Mouse (Mus musculus): ENCODE measurements around the gene Desi2. TPM values are rescaled to one million over a fixed set of nuclear protein-coding genes. Genes with fewer than 3 reads are reported as not detected.
"Not testable (repeated sequence)": the region's sequence is repeated elsewhere in the genome, so short reads cannot be mapped to it uniquely, and the experiment has no call there.

Desi2 gene
- polyA plus RNA-seq, 1 experiment = 11.4 TPM

DNA sequence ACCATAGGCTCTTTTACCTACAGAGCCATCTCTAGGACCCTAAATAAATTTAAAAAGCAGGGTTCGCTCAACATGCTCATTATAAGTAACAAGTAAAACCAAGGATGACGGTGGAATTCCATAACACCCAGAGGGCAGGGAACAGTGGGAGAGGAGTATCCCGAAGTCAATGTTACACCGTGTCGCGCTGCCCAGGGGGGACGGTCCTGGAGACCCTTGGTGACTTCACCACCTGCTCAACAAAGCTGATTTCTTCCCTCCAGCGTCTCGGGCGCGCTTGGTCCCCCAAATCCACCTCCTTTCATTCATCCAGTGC is 88.5 kb downstream of the Desi2 start:
- H3K4me2 ChIP-seq (ENCODE audit: low read depth) = peak overlapping the region; percentile 2
- no peaks in the 10 kb centered on the region for H3K36me3 ChIP-seq (ENCODE audit: control insufficient read depth, insufficient read depth)
- H3ac ChIP-seq (ENCODE audit: control insufficient read depth, insufficient read length) = no peak overlapping the region
- no peaks in the 10 kb centered on the region for H3K27me3 ChIP-seq (ENCODE audit: control insufficient read depth, insufficient read depth, insufficient read length)
- no peak overlapping the region for H3K4me3 ChIP-seq
- no peak for TF ChIP-seq SRF (IDR thresholded peaks at IDR 0.05; ENCODE audit: control insufficient read depth, insufficient read length, low read depth)
- no peak for TF ChIP-seq USF1 (IDR thresholded peaks at IDR 0.05; ENCODE audit: low read depth)
- no peak for TF ChIP-seq CEBPB (IDR thresholded peaks at IDR 0.05; ENCODE audit: insufficient read depth, poor library complexity, severe bottlenecking)
- TF ChIP-seq TCF3 (IDR thresholded peaks at IDR 0.05; ENCODE audit: insufficient read length, low read depth) = no peak
- TF ChIP-seq MYOG (IDR thresholded peaks at IDR 0.05; ENCODE audit: control insufficient read depth in 1 of 3, insufficient read depth in 1 of 3, insufficient read length in 2 of 3, low read depth in 2 of 3) = no peak
- no peak for TF ChIP-seq TCF12 (IDR thresholded peaks at IDR 0.05; ENCODE audit: insufficient read depth, poor library complexity, severe bottlenecking)
- no peak for TF ChIP-seq POLR2A (IDR thresholded peaks at IDR 0.05; ENCODE audit: insufficient read length, low read depth)
- TF ChIP-seq MAX (IDR thresholded peaks at IDR 0.05; ENCODE audit: low read depth) = no peak
- H3K79me2 ChIP-seq (ENCODE audit: control insufficient read depth, insufficient read depth) = no peaks in the 10 kb centered on the region

DNA sequence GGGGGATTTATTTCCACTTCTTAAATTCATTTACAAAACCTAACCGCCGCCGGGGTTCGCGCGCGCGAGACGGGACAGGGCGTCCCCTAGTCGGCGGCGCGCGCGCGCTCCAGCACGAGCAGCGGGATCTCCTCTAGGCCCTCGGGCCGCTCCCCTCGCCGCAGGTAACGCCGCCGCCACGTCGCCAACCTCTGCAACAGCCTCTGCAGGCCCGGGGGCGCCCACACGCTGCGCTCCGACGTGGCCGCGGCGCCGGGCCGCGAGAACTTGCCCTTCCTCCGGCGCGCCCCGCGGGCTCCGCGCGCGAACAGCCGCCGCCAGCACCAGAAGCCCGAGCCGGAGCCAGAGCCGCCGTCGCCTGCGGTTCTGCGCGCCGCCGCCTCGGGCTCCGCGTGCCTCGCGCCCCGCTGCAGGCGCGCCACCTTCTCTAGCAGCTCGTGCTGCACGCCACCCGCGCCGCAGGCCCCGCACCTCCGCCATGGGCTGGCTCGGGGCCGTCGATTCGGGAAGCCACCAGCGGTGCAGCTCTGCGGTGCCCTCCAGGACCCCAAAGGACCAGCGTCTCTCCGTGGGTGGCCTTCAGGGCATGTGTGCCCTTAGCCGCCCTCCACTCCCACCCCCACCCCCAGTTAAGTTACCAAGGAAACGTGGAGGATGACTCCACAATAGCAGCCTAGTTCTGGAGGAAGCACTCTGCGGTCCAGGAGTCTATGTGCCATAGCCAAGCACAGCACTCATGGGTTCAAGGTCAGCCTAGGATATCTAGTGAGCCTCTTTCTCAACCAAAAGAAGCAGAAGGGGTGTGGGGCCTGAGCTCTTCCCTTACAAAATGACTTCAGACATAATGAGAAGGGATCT is 89.1 kb downstream of the Desi2 start:
- TF ChIP-seq TCF12 (IDR thresholded peaks at IDR 0.05; ENCODE audit: insufficient read depth, poor library complexity, severe bottlenecking) = no peak
- TF ChIP-seq MYOG (IDR thresholded peaks at IDR 0.05; ENCODE audit: control insufficient read depth in 1 of 3, insufficient read depth in 1 of 3, insufficient read length in 2 of 3, low read depth in 2 of 3) = no peak
- TF ChIP-seq MYOD1 (IDR thresholded peaks at IDR 0.05; ENCODE audit: control insufficient read depth in 1 of 3, insufficient read length in 2 of 3, low read depth in 2 of 3) = no peak
- TF ChIP-seq POLR2A (IDR thresholded peaks at IDR 0.05; ENCODE audit: insufficient read length, low read depth) = no peak
- no peak for TF ChIP-seq POLR2AphosphoS2 (IDR thresholded peaks at IDR 0.05; ENCODE audit: insufficient read length, low read depth)
- TF ChIP-seq E2F4 (IDR thresholded peaks at IDR 0.05; ENCODE audit: insufficient read depth) = no peak
- TF ChIP-seq CEBPB (IDR thresholded peaks at IDR 0.05; ENCODE audit: insufficient read depth, poor library complexity, severe bottlenecking) = no peak
- no peak for TF ChIP-seq SRF (IDR thresholded peaks at IDR 0.05; ENCODE audit: control insufficient read depth, insufficient read length, low read depth)
- no peak for TF ChIP-seq REST (IDR thresholded peaks at IDR 0.05; ENCODE audit: insufficient read depth, insufficient read length)
- no peak for TF ChIP-seq MAX (IDR thresholded peaks at IDR 0.05; ENCODE audit: low read depth)
- TF ChIP-seq USF1 (IDR thresholded peaks at IDR 0.05; ENCODE audit: low read depth) = no peak
- TF ChIP-seq TCF3 (IDR thresholded peaks at IDR 0.05; ENCODE audit: insufficient read length, low read depth) = no peak
- no peaks in the 10 kb centered on the region for H3K27me3 ChIP-seq (ENCODE audit: control insufficient read depth, insufficient read depth, insufficient read length)
- H3K4me3 ChIP-seq = no peak overlapping the region
- no peaks in the 10 kb centered on the region for H3K36me3 ChIP-seq (ENCODE audit: control insufficient read depth, insufficient read depth)
- H3K4me2 ChIP-seq (ENCODE audit: low read depth) = peak overlapping the region; percentile 2
- no peak overlapping the region for H3ac ChIP-seq (ENCODE audit: control insufficient read depth, insufficient read length)
- H3K79me2 ChIP-seq (ENCODE audit: control insufficient read depth, insufficient read depth) = no peaks in the 10 kb centered on the region

DNA sequence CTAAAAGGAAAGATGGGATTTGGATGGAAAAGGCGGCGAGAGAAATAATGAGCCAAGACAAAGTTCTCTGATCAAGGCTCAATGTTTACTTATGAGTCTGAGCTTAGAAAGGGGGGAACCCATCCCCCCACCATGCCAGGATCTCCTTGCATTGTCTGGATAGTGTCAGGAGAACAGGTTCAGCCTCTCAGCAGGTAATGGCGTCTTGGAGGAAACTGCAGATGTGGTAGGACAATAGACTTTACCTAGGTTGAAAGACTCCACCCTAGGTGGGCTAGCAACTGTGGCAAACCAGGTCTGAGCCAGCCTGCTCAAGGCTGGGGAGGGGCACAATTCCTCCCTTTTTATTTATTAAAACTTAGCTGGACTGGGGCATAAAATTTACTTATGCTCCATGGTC is 96.1 kb downstream of the Desi2 start:
- not testable (repeated sequence) for H3K79me2 ChIP-seq (ENCODE audit: control insufficient read depth, insufficient read depth); H3ac ChIP-seq (ENCODE audit: control insufficient read depth, insufficient read length); H3K4me3 ChIP-seq; H3K27me3 ChIP-seq (ENCODE audit: control insufficient read depth, insufficient read depth, insufficient read length); H3K4me2 ChIP-seq (ENCODE audit: low read depth); H3K36me3 ChIP-seq (ENCODE audit: control insufficient read depth, insufficient read depth)

DNA sequence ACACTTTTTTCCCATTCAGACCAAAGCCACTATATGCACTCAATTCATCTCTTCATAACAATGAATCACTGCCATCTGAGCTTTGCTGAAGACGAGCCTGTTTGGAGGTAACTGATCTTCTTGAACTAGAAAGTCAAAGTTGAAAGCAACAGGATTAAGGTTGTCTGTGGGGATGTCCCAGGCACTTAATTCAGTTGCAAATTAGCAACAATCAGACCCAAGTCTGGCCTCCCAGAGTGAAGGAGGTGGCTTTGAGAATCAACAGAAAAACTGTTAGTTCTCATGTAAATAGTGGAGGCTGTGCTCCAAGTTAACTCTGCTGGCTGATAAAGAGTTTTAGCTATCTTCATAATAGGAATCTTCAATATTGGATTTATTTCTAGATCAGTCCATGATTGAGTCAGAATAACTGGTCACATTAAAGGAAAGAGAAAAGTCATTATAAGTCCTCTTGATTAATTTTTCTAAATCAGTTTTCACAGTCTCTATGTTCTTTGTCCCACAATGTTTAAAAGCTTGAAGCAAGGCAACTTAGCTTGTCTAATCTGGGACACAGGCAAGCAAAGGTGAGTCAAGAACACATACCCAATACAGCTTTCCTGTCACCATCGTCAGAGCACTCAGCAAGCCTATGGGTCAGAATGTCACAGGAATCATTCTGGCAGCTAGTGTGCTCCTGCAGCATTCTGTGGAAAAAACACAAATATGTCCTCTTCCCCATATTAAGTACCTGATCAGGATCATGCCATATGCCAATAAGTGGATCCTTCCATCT is 96.9 kb downstream of the Desi2 start:
- H3ac ChIP-seq (ENCODE audit: control insufficient read depth, insufficient read length) = no peak overlapping the region
- H3K4me2 ChIP-seq (ENCODE audit: low read depth) = no peak overlapping the region
- H3K36me3 ChIP-seq (ENCODE audit: control insufficient read depth, insufficient read depth) = no peaks in the 10 kb centered on the region
- no peak overlapping the region for H3K4me3 ChIP-seq
- no peaks in the 10 kb centered on the region for H3K79me2 ChIP-seq (ENCODE audit: control insufficient read depth, insufficient read depth)
- no peak for TF ChIP-seq TCF3 (IDR thresholded peaks at IDR 0.05; ENCODE audit: insufficient read length, low read depth)
- TF ChIP-seq MAX (IDR thresholded peaks at IDR 0.05; ENCODE audit: low read depth) = no peak
- TF ChIP-seq SRF (IDR thresholded peaks at IDR 0.05; ENCODE audit: control insufficient read depth, insufficient read length, low read depth) = no peak
- TF ChIP-seq POLR2A (IDR thresholded peaks at IDR 0.05; ENCODE audit: insufficient read length, low read depth) = no peak
- no peak for TF ChIP-seq POLR2AphosphoS2 (IDR thresholded peaks at IDR 0.05; ENCODE audit: insufficient read length, low read depth)
- no peak for TF ChIP-seq USF1 (IDR thresholded peaks at IDR 0.05; ENCODE audit: low read depth)
- no peak for TF ChIP-seq CEBPB (IDR thresholded peaks at IDR 0.05; ENCODE audit: insufficient read depth, poor library complexity, severe bottlenecking)
- TF ChIP-seq MYOG (IDR thresholded peaks at IDR 0.05; ENCODE audit: control insufficient read depth in 1 of 3, insufficient read depth in 1 of 3, insufficient read length in 2 of 3, low read depth in 2 of 3) = no peak
- no peak for TF ChIP-seq MYOD1 (IDR thresholded peaks at IDR 0.05; ENCODE audit: control insufficient read depth in 1 of 3, insufficient read length in 2 of 3, low read depth in 2 of 3)
- no peak for TF ChIP-seq E2F4 (IDR thresholded peaks at IDR 0.05; ENCODE audit: insufficient read depth)
- no peak for TF ChIP-seq TCF12 (IDR thresholded peaks at IDR 0.05; ENCODE audit: insufficient read depth, poor library complexity, severe bottlenecking)
- no peak for TF ChIP-seq REST (IDR thresholded peaks at IDR 0.05; ENCODE audit: insufficient read depth, insufficient read length)
- H3K27me3 ChIP-seq (ENCODE audit: control insufficient read depth, insufficient read depth, insufficient read length) = no peaks in the 10 kb centered on the region
